Mouse (Mus musculus) inflammation-experienced regulatory T-cells, adult 16 weeks (primary cell): ENCODE results near the gene Cdh26. TPM values are rescaled to one million over a fixed set of nuclear protein-coding genes. Genes with fewer than 3 reads are reported as not detected.

Experiments used
- polyA plus RNA-seq: library from polyadenylated mRNA; unstranded; fragments of 100-300 nt; shearing (Covaris generic); gene quantifications from one replicate; pipeline ENCODE4 v1.2.1, GENCODE M21; 2017

Cdh26 gene
- not detected for polyA plus RNA-seq

DNA sequence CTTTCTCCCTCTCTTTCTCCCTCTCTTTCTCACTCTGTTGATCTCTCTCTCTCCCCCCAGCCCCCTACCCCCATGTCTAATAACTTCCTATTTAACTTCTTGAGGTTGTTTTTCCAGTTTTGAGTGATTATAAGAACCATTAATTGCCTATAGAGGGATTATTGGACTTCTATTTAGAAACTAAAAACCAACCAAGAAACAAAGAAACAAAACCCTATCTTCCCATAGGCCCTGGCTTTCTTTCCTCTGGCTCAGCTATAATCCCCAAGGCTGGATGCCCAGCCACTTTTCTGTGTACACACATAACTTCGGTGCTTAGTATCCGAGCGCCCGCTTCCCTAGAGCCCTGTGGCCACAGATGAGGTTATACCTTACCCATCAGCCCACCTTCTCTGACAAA is at the start of gene Cdh26:
Cdh26 (plus strand) TSS at position 301 of the 400 bp plus-strand sequence.

DNA sequence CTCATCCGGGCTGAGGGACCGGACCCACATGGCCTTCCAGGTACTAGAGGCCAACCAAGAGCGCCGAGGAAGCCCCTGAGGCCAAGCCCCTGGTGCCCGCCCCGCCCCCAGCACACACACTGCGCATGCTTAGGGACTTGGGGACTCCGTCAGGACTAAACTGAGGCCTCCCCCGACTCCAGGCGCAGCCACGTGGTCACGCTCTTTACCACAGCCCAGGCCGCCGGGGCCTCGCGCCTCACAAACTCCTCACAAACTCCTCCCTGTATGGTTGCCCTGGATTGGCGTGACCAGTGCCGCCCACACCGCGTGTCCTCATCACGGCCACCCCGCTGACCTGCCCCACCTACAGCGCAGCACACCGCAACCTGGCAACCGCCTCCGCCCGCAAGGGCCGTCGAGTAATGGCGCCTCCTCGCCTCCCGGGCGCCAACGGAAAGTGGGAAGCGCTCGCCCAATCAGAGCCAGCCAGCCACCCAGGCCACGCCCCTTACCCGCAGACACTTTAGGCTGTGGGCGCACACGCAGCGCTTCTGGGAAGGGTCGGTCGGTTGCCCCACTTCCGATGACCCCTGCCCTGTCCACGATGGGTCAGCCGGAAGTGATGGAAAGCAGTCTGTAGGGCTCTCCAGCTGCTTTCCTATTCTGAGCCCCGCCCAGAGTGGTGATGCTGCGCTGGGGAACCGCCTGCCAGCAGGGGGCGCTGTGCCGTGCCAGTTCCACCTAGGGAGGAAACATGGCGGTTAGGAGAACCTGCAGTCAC is 23.1 kb upstream of the Cdh26 start, which contains the start of gene Sycp2:
Sycp2 (minus strand) TSS at position 633 of the 763 bp plus-strand sequence.

DNA sequence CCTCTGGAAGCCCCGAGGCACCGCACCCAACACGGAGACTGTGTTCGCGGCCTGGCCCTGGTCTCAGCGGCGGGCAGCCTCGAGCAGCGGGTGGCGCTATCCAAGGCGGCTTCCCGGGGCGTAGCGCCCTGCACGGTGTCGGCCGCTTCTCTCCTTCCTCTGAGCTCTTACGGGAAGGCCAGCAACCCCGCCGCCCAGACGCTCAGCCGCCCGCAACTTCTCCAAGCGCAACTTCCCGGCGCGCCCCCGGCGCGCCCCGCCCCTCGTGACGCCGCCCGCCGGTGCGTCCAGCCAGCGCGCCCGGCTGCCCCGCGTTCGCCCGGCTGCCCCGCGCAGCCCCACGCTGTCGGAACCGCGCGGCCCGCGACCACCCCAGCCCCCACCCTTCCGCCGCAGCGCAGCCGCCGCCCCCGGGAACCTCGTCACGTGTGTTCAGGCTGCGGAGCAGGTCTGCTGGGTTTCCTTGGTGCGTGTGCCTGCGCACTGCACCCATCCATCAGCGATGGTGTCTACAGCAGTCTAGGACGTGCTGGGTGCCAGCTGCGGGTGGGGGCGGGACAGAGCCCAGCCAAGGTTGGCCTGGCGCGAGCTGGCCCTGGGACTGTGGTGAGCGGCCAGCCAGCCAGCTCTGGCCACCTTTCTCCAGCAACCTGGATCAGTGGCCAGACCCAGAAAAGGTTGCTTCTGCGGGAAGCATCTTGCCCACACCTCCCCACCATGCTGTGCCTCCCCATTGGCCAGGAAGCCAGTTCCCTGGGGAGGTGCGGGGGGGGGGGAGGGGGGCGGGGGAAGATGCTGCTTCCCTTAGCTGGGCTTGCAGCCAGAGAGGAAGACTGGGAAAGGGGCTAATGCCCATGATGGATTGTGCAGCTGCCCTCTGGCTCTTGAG is 15.8 kb upstream of the Cdh26 start, which contains the start of the genes Ppp1r3d and Fam217b:
Ppp1r3d (minus strand) TSS at position 212 of the 889 bp plus-strand sequence.
Fam217b (plus strand) TSS at position 264 of the 889 bp plus-strand sequence.

Other genes with a start within 250 kb of the Cdh26 start
- gene Sycp2, start 22.8 kb upstream of the Cdh26 start, polyA plus RNA-seq, result not detected
- not detected for gene Ppp1r3d, start 16.1 kb upstream of the Cdh26 start, polyA plus RNA-seq
- gene Fam217b, start 16.0 kb upstream of the Cdh26 start, polyA plus RNA-seq, result 0.32 TPM